Mouse (Mus musculus): ENCODE measurements around the gene Gm20388. TPM values are rescaled to one million over a fixed set of nuclear protein-coding genes. Genes with fewer than 3 reads are reported as not detected.
A peak's percentile ranks its signal among the peaks of the same experiment; 100 is the strongest.

Gm20388 gene
- polyA plus RNA-seq, 1 experiment from 2014 or later = 7.4 TPM

- Histone ChIP-seq H3K4me1 (peaks cover 26% of the 10 kb centered on the region), H3K4me3 (replicated peaks) (no peak overlapping the region), H3K36me3 (peaks cover 26% of the 10 kb centered on the region), H3K9me3 (replicated peaks) (no peaks in the 10 kb centered on the region), H3K9ac (no peak overlapping the region), H3K27ac (no peak overlapping the region), H3K27me3 (no peaks in the 10 kb centered on the region), H3K4me2 (no peak overlapping the region)
- ATAC-seq (replicated peaks; ENCODE audit: low FRiP score) = no peak
- WGBS = 69% methylated on average over 5 of the region's 5 CpGs
Measured at GRCm38 (mm10) chr8:123105553-123106326, 3195.1 kb downstream of the Gm20388 start.

GRCm38 (mm10) chr8:123106531-123106930 is 3195.9 kb downstream of the Gm20388 start:
- WGBS = 52% methylated on average over 2 of the region's 2 CpGs
- Histone ChIP-seq H3K4me2 (no peak overlapping the region), H3K4me3 (replicated peaks) (no peak overlapping the region), H3K27me3 (0 out of 2 replicates have a peak, but pooled peaks cover under 1% of the 10 kb centered on the region), H3K9ac (no peak overlapping the region), H3K27ac (no peak overlapping the region), H3K9me3 (replicated peaks) (no peaks in the 10 kb centered on the region), H3K4me1 (peaks cover 23% of the 10 kb centered on the region), H3K36me3 (peaks cover 26% of the 10 kb centered on the region)
- ATAC-seq (replicated peaks; ENCODE audit: low FRiP score) = no peak

- WGBS = 72% methylated on average over 1 of the region's 1 CpGs
- no peak overlapping the region for H3K9ac ChIP-seq
- 0 out of 2 replicates have a peak, but pooled peaks cover 2% of the 10 kb centered on the region for H3K27me3 ChIP-seq
- H3K27ac ChIP-seq = no peak overlapping the region
- no peaks in the 10 kb centered on the region for H3K9me3 ChIP-seq (replicated peaks)
- peaks cover 26% of the 10 kb centered on the region for H3K36me3 ChIP-seq
- H3K4me3 ChIP-seq (replicated peaks) = no peak overlapping the region
- ATAC-seq (replicated peaks; ENCODE audit: low FRiP score) = no peak
- no peak overlapping the region for H3K4me2 ChIP-seq
- peaks cover 20% of the 10 kb centered on the region for H3K4me1 ChIP-seq
Measured at GRCm38 (mm10) chr8:123108010-123108409, 3197.4 kb downstream of the Gm20388 start.

GRCm38 (mm10) chr8:123108953-123109352 is 3198.3 kb downstream of the Gm20388 start:
- Histone ChIP-seq H3K9me3 (replicated peaks) (no peaks in the 10 kb centered on the region), H3K27ac (no peak overlapping the region), H3K27me3 (0 out of 2 replicates have a peak, but pooled peaks cover 2% of the 10 kb centered on the region), H3K4me1 (peaks cover 12% of the 10 kb centered on the region), H3K36me3 (peaks cover 18% of the 10 kb centered on the region), H3K4me3 (replicated peaks) (no peak overlapping the region), H3K4me2 (no peak overlapping the region), H3K9ac (no peak overlapping the region)
- no peak for ATAC-seq (replicated peaks; ENCODE audit: low FRiP score)
- 91% methylated on average over 5 of the region's 5 CpGs for WGBS

GRCm38 (mm10) chr8:123110649-123111048 is 3200.0 kb downstream of the Gm20388 start:
- WGBS = 13% methylated on average over 4 of the region's 4 CpGs
- H3K36me3 ChIP-seq = peaks cover 1% of the 10 kb centered on the region; the same call in 1 of the 2 replicates
- H3K4me2 ChIP-seq = no peak overlapping the region
- peaks cover 9% of the 10 kb centered on the region for H3K4me1 ChIP-seq
- no peak overlapping the region for H3K4me3 ChIP-seq (replicated peaks)
- H3K9me3 ChIP-seq (replicated peaks) = no peaks in the 10 kb centered on the region
- no peak overlapping the region for H3K27ac ChIP-seq
- H3K27me3 ChIP-seq = peaks cover 4% of the 10 kb centered on the region
- H3K9ac ChIP-seq = no peak overlapping the region
- ATAC-seq (replicated peaks; ENCODE audit: low FRiP score) = peak; percentile 74

GRCm38 (mm10) chr8:123112892-123113291 is 3202.3 kb downstream of the Gm20388 start:
- H3K4me1 ChIP-seq = peaks cover 27% of the 10 kb centered on the region
- no peaks in the 10 kb centered on the region for H3K36me3 ChIP-seq
- H3K27me3 ChIP-seq = peaks cover 27% of the 10 kb centered on the region
- no peak overlapping the region for H3K9ac ChIP-seq
- H3K9me3 ChIP-seq (replicated peaks) = no peaks in the 10 kb centered on the region
- 82% methylated on average over 9 of the region's 9 CpGs for WGBS
- H3K4me3 ChIP-seq (replicated peaks) = no peak overlapping the region
- ATAC-seq (replicated peaks; ENCODE audit: low FRiP score) = no peak
- H3K27ac ChIP-seq = no peak overlapping the region
- no peak overlapping the region for H3K4me2 ChIP-seq

GRCm38 (mm10) chr8:123113908-123114469 is 3203.3 kb downstream of the Gm20388 start:
- no peak for ATAC-seq (replicated peaks; ENCODE audit: low FRiP score)
- Histone ChIP-seq H3K36me3 (no peaks in the 10 kb centered on the region), H3K27ac (0 out of 2 replicates have a peak overlapping the region, but pooled peaks have one; percentile 39), H3K4me3 (replicated peaks) (no peak overlapping the region), H3K4me1 (peaks cover 30% of the 10 kb centered on the region), H3K9me3 (replicated peaks) (no peaks in the 10 kb centered on the region), H3K9ac (no peak overlapping the region), H3K4me2 (no peak overlapping the region), H3K27me3 (peaks cover 37% of the 10 kb centered on the region)
- 32% methylated on average over 2 of the region's 2 CpGs for WGBS

GRCm38 (mm10) chr8:123114644-123115043 is 3204.0 kb downstream of the Gm20388 start:
- Histone ChIP-seq H3K9me3 (replicated peaks) (no peaks in the 10 kb centered on the region), H3K27ac (no peak overlapping the region), H3K4me3 (replicated peaks) (no peak overlapping the region), H3K4me2 (no peak overlapping the region), H3K27me3 (peaks cover 44% of the 10 kb centered on the region), H3K4me1 (peaks cover 30% of the 10 kb centered on the region), H3K36me3 (no peaks in the 10 kb centered on the region), H3K9ac (no peak overlapping the region)
- WGBS = 47% methylated on average over 3 of the region's 3 CpGs
- no peak for ATAC-seq (replicated peaks; ENCODE audit: low FRiP score)

GRCm38 (mm10) chr8:123117127-123117731 is 3206.6 kb downstream of the Gm20388 start, which contains the start of gene Cpne7:
TSS of gene Cpne7 (plus strand) at chr8:123117374.
- Histone ChIP-seq H3K36me3 (no peaks in the 10 kb centered on the region), H3K4me3 (replicated peaks) (peak within 1 kb of the TSS; percentile 53), H3K9me3 (replicated peaks) (no peaks in the 10 kb centered on the region), H3K4me2 (peak within 1 kb of the TSS; percentile 94), H3K27ac (no peak within 1 kb of the TSS), H3K4me1 (peaks cover 30% of the 10 kb centered on the region), H3K9ac (peak within 1 kb of the TSS; percentile 39; the same call in 1 of the 2 replicates), H3K27me3 (peaks cover 50% of the 10 kb centered on the region)
- peak; percentile 52; the same call in 1 of the 2 replicates for ATAC-seq (replicated peaks; ENCODE audit: low FRiP score)
- WGBS = under 1% methylated on average over 51 of the region's 51 CpGs

- Histone ChIP-seq H3K9ac (0 out of 2 replicates have a peak overlapping the region, but pooled peaks have one; percentile 39), H3K4me1 (peaks cover 32% of the 10 kb centered on the region), H3K4me3 (replicated peaks) (peak overlapping the region; percentile 53), H3K4me2 (peak overlapping the region; percentile 94), H3K27me3 (peaks cover 50% of the 10 kb centered on the region), H3K27ac (no peak overlapping the region), H3K9me3 (replicated peaks) (no peaks in the 10 kb centered on the region), H3K36me3 (no peaks in the 10 kb centered on the region)
- WGBS = 2% methylated on average over 17 of the region's 17 CpGs
- no peak for ATAC-seq (replicated peaks; ENCODE audit: low FRiP score)
Measured at GRCm38 (mm10) chr8:123117744-123118143, 3207.1 kb downstream of the Gm20388 start.

GRCm38 (mm10) chr8:123122059-123122458 is 3211.4 kb downstream of the Gm20388 start:
- H3K4me2 ChIP-seq = no peak overlapping the region
- 26% methylated on average over 9 of the region's 9 CpGs for WGBS
- no peak overlapping the region for H3K9ac ChIP-seq
- no peak overlapping the region for H3K4me3 ChIP-seq (replicated peaks)
- H3K36me3 ChIP-seq = no peaks in the 10 kb centered on the region
- peaks cover 59% of the 10 kb centered on the region for H3K27me3 ChIP-seq
- H3K4me1 ChIP-seq = peaks cover 33% of the 10 kb centered on the region
- H3K27ac ChIP-seq = no peak overlapping the region
- H3K9me3 ChIP-seq (replicated peaks) = no peaks in the 10 kb centered on the region
- ATAC-seq (replicated peaks; ENCODE audit: low FRiP score) = no peak

GRCm38 (mm10) chr8:123122670-123123069 is 3212.0 kb downstream of the Gm20388 start:
- H3K4me3 ChIP-seq (replicated peaks) = no peak overlapping the region
- peaks cover 58% of the 10 kb centered on the region for H3K27me3 ChIP-seq
- H3K36me3 ChIP-seq = no peaks in the 10 kb centered on the region
- 78% methylated on average over 5 of the region's 5 CpGs for WGBS
- H3K4me2 ChIP-seq = no peak overlapping the region
- H3K9me3 ChIP-seq (replicated peaks) = no peaks in the 10 kb centered on the region
- no peak overlapping the region for H3K9ac ChIP-seq
- H3K4me1 ChIP-seq = peaks cover 27% of the 10 kb centered on the region
- H3K27ac ChIP-seq = no peak overlapping the region
- ATAC-seq (replicated peaks; ENCODE audit: low FRiP score) = no peak
